Mouse (Mus musculus) spleen, adult 12 weeks (tissue): ENCODE measurements around the gene Rbm12b1.
A peak's percentile ranks its signal among the peaks of the same experiment; 100 is the strongest.
"Not testable (repeated sequence)": the region's sequence is repeated elsewhere in the genome, so short reads cannot be mapped to it uniquely, and the experiment has no call there.

Experiments
- DNase-seq: peaks from one replicate; pipeline ENCODE4 v3.0.0; 2022; ENCODE audit warnings: low spot score

Gene Rbm12b1

DNA sequence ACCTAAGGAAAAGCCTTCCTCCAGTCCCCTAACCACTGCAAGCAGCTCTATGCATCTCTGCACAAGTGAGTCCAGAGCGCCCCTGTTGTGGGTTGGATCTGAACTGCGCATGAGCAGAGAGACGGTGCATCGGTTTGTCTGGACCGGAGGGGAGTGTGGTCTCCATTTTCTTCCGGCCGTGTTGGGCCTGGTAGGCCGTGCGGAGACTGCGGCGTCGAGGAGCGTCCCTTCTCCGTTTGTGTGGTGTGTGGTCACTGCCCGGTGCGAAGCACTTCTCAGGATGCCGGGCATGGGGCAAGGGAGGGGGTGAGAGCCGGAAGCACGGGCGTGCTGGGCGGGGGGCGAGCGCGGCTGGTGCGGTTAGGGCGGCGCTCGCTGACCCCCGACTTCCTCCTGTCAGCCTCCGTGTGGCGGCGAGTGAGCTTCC is at the start of gene Rbm12b1:
Rbm12b1 (plus strand) TSS at position 124 of the 427 bp plus-strand sequence.
- peak; percentile 46 for DNase-seq

DNA sequence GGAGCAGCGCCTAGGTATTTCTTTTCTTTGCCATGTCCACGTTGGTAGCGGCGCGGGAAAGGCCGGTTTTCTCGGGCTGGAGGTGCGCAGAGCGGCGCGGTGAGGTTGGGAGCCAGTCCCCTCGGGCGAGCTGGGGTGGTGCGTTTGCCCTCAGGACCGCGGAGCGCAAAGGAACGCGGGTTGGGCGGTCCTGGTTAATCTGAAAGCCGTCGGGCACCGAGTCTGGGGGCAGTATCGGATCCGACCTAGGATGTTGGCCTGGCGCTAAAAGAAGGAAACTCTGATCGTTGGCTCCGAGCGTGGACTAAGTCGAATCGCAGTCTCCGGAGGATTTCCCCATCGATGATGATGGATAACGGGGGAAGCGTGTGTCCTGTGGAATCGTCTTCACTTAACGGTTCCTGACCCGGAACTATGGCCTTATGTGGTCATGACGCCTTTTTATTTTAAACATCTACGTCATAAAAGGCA is 563 bp downstream of the Rbm12b1 start:
- DNase-seq: not testable (repeated sequence)

DNA sequence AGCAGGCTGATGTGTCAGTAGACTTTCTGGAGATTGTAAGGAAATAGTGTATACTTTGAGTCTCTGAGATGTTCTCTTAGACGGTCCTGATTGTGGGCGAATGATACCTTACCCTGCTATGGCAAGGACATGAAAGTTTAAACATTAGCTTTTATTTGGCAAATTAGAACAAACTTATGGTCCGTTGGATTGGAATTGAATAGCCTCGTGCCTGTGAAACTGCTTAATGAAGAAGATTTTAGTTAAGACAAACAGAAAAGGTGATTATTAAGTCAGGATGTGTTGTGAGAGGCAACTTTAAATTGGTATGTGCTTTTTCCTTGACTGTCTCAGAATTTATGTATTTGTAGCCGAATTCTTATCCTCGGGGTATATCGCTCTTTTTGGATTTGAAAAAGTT is 1.5 kb downstream of the Rbm12b1 start:
- not testable (repeated sequence) for DNase-seq

DNA sequence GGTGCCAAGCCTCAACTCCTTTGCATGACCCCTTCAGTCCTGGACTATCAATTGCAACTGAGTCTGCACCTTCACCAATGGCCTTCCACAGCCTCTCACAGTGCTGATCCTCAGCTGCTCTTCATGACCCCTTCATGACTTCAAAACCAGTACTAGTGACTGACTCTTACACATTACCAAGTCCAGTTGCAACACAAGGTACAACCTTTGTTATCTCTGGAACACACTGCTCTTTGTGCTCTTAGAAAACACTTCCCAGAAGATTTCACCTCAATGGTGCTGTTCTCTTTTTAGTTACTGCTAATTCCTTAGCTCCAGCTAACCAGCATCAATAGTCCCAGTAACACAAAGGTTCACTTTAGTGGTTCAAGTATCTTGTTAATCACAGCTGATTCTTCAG is 7.6 kb downstream of the Rbm12b1 start:
- DNase-seq: no peak

DNA sequence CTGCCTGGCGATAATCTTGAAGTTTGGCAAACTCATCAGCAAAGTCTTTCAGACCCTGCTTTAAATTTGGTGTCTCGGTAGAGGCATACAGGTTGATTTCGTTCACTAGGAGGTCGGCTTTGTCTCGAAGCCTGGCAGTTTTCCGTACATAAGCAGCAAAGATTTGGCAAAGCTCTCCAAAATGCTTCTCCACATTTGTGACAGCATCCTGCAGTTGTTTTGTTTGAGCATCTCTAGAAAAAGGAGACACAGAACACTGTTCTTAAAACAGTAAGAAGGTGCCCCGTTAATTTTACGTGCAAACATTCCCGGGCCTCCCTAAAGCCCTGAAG is 30.9 kb downstream of the Rbm12b1 start:
- DNase-seq: no peak

DNA sequence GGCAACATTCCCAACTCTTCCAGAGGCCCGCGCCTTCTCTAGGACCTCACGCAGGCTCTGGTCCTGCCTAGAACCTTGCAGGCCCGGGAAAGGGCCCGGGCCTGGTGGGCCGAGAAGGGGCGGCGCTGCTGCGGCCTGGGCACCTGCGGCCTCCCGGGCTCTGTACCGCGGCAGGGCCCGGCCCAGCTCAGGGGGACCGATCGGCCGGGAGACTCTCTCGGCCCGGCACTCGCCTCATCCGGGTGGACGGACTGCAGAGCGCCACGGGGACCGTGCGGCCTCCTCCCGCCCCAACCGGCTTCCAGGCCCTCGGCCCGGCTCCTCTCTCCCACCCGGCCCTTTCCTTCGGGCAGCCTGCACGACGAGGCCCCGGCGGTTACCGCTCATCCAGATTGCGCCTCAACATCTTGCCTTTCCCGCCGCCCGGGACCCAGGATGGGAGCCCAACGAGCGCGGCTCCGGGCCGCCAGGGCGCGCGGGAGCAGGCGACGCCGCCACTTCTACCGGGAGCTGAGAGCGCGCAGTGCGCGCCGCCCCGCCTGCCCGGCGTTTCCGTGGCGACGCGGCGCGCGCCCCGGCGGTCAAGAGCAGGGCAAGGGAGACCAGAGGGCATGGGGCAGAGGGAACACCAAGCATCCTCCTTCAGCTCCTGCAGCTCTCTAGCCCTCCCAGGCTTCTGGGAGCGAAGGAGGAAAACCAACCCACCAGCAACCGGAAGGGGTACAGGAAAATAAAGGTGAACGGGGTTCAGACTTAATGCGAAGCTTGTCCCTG is 31.4 kb downstream of the Rbm12b1 start, which contains the start of gene Fam92a:
Fam92a (minus strand) TSS at position 698 of the 774 bp plus-strand sequence.
- peak; percentile 4 for DNase-seq

DNA sequence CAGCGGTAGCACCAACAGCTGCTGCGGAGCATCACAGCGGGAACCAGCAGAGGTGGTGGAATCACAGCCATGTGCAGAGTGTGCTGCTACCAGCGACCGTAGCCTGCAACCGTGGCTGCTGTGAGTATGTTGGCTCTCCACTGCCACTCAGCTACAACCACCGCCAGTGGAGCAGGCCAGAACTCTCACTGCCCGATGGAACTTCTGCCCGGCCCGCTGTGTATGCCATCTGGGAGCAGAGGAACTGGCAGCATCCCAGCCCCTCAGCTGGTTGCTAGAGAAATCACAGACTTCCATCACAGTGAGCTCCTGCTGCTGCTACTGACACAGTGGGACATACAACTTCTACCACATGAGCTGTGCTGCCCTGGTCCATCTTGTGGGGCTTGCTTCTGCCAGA is 38.9 kb downstream of the Rbm12b1 start:
- DNase-seq: no peak
